In genomic region chr16:43130583-43130982, GRCm38 (mm10) we compare ENCODE assay signal across 9 mouse cellular contexts.
A peak's percentile ranks its signal among the peaks of the same experiment; 100 is the strongest.
DNase-seq lines count a peak whose midpoint lies in the region; ATAC-seq and TF ChIP-seq lines count a peak whose summit lies in the region.
"Had no signal": no experiment of that assay in that cellular context is flagged by ENCODE, and none has a peak within 500 bp of the region (broad histone marks: within the 10 kb centered on the region; RNA-seq: fewer than 3 reads in every experiment).

No protein-coding gene starts in this region.

- no peak for TF ChIP-seq CTCF in midbrain, postnatal 0 days (IDR thresholded peaks at IDR 0.05)

- no peaks in the 10 kb centered on the region for H3K36me3 ChIP-seq in hindbrain, embryonic 15.5 days
- H3K36me3 ChIP-seq in midbrain, postnatal 0 days (ENCODE audit: insufficient read depth, low read length), result no peaks in the 10 kb centered on the region

- H3K4me3 ChIP-seq in hindbrain, embryonic 15.5 days, result no peak overlapping the region
- H3K4me3 ChIP-seq in midbrain, postnatal 0 days (ENCODE audit: low read depth, low read length), result no peak overlapping the region

- H3K9me3 ChIP-seq in hindbrain, embryonic 15.5 days, result no peaks in the 10 kb centered on the region
- H3K9me3 ChIP-seq in midbrain, postnatal 0 days (ENCODE audit: low read length), result no peaks in the 10 kb centered on the region

- H3K27me3 ChIP-seq in hindbrain, embryonic 15.5 days, result no peaks in the 10 kb centered on the region
- no peaks in the 10 kb centered on the region for H3K27me3 ChIP-seq in midbrain, postnatal 0 days (ENCODE audit: insufficient read depth, low read length)
- H3K27me3 ChIP-seq: Patski had no signal

- peak; percentile 41 for DNase-seq in left cerebral cortex, adult 11 months (ENCODE audit: low spot score)
- no peak for DNase-seq in left cerebral cortex, adult 18-20 months (ENCODE audit: low spot score in 2 of 2)
- DNase-seq in cerebellum, adult 8-10 months, result peak; percentile 78
- DNase-seq in midbrain, postnatal 0 days (ENCODE audit: low spot score), result peak; percentile 74
- no peak for DNase-seq in B cell, adult 2 months
- no peak for DNase-seq in thymus, postnatal 0 days (ENCODE audit: low spot score)
- DNase-seq in spleen, postnatal 4 days (ENCODE audit: low spot score in 2 of 2), result no peak

- no peak overlapping the region for H3K9ac ChIP-seq in hindbrain, embryonic 15.5 days
- H3K9ac ChIP-seq in midbrain, postnatal 0 days (replicated peaks; ENCODE audit: low read length, poor library complexity, severe bottlenecking), result no peak overlapping the region

- peaks cover 12% of the 10 kb centered on the region for H3K4me1 ChIP-seq in hindbrain, embryonic 15.5 days (replicated peaks)
- H3K4me1 ChIP-seq in midbrain, postnatal 0 days (ENCODE audit: insufficient read depth, low read length), result no peaks in the 10 kb centered on the region

- 37% methylated on average over 6 of the region's 6 CpGs for WGBS in hindbrain, embryonic 15.5 days
- WGBS in midbrain, postnatal 0 days, result 40% methylated on average over 6 of the region's 6 CpGs

- peak overlapping the region; percentile 67 for H3K27ac ChIP-seq in hindbrain, embryonic 15.5 days (replicated peaks)
- no peak overlapping the region for H3K27ac ChIP-seq in midbrain, postnatal 0 days (ENCODE audit: low read depth, low read length)

- H3K4me2 ChIP-seq in hindbrain, embryonic 15.5 days, result no peak overlapping the region
- no peak overlapping the region for H3K4me2 ChIP-seq in midbrain, postnatal 0 days (ENCODE audit: low read depth, low read length, poor library complexity, severe bottlenecking)

- peak; percentile 87; the same call in 1 of the 2 replicates for ATAC-seq in hindbrain, embryonic 15.5 days (ENCODE audit: low FRiP score, low read depth)
- peak; percentile 49; the same call in 1 of the 2 replicates for ATAC-seq in midbrain, postnatal 0 days (ENCODE audit: low FRiP score)
- ATAC-seq: Patski had no signal

Comparison
In these comparisons a context has a peak if more than half of its experiments do, and no peak if none do; other contexts are left out.
1. DNase-seq: peak in left cerebral cortex, adult 11 months (single experiment), cerebellum, adult 8-10 months (single experiment) and midbrain, postnatal 0 days (single experiment); none in left cerebral cortex, adult 18-20 months (0 of 2), B cell, adult 2 months (0 of 2), thymus, postnatal 0 days (single experiment) and spleen, postnatal 4 days (0 of 2).